8 mouse cellular contexts compared by ENCODE assay signal in genomic region chr10:75059396-75059795, GRCm38 (mm10). TPM values are rescaled to one million over a fixed set of nuclear protein-coding genes. Genes with fewer than 3 reads are reported as not detected.
A peak's percentile ranks its signal among the peaks of the same experiment; 100 is the strongest.
DNase-seq lines count a peak whose midpoint lies in the region; ATAC-seq and TF ChIP-seq lines count a peak whose summit lies in the region.

No protein-coding gene starts in this region.

- TF ChIP-seq CTCF in hindbrain, postnatal 0 days (IDR thresholded peaks at IDR 0.05; ENCODE audit: low read depth) = peak; percentile 82
- peak; percentile 84 for TF ChIP-seq CTCF in left cerebral cortex, adult 2 months (IDR thresholded peaks at IDR 0.05)

- no peak overlapping the region for H3K9ac ChIP-seq in hindbrain, postnatal 0 days (replicated peaks; ENCODE audit: low read length)

- H3K4me2 ChIP-seq in hindbrain, postnatal 0 days (ENCODE audit: low read depth, low read length) = peak overlapping the region; percentile 81

- H3K27me3 ChIP-seq in hindbrain, postnatal 0 days (ENCODE audit: insufficient read depth, low read length) = no peaks in the 10 kb centered on the region

- no peak overlapping the region for H3K27ac ChIP-seq in hindbrain, postnatal 0 days
- H3K27ac ChIP-seq in left cerebral cortex, adult 2 months = no peak overlapping the region

- H3K36me3 ChIP-seq in hindbrain, postnatal 0 days (ENCODE audit: insufficient read depth, low read length) = no peaks in the 10 kb centered on the region

- no peaks in the 10 kb centered on the region for H3K9me3 ChIP-seq in hindbrain, postnatal 0 days (ENCODE audit: low read length)

- peaks cover 43% of the 10 kb centered on the region for H3K4me1 ChIP-seq in hindbrain, postnatal 0 days (ENCODE audit: insufficient read depth, low read length)

- intact Hi-C loops in left cerebral cortex, adult 2 months (cut with DNase I) = loop anchor here (1.0 kb wide), 1 partner anchor 92 kb away; no protein-coding TSS in a partner anchor

- no peak overlapping the region for H3K4me3 ChIP-seq in hindbrain, postnatal 0 days (ENCODE audit: low read length)
- H3K4me3 ChIP-seq in left cerebral cortex, adult 2 months = peak overlapping the region; percentile 87

- ATAC-seq in hindbrain, postnatal 0 days = 0 out of 2 replicates have a peak, but pooled peaks have one; percentile 45
- ATAC-seq in megakaryocyte, adult 5-6 weeks (ENCODE audit: poor library complexity, severe bottlenecking) = peak; percentile 52

- WGBS in hindbrain, postnatal 0 days = 2% methylated on average over 11 of the region's 11 CpGs

- peak; percentile 75 for DNase-seq in T-cell, adult 2 months (ENCODE audit: low spot score)
- DNase-seq in cerebellum, postnatal 25 days = peak; percentile 82 to 85
- peak; percentile 52 to 64 for DNase-seq in gastrocnemius, adult 8-10 months (ENCODE audit: low spot score in 2 of 2)
- peak; percentile 89 for DNase-seq in hindbrain, postnatal 0 days (ENCODE audit: low spot score)
- peak; percentile 77 to 79 for DNase-seq in left cerebral cortex, adult 2 months (ENCODE audit: extremely low spot score in 1 of 2, low spot score in 2 of 2)
- DNase-seq in right cerebral cortex, postnatal 14 days = peak; percentile 68
- peak; percentile 73 for DNase-seq in yolk sac, embryonic 10.5 days (ENCODE audit: low spot score)

RNA-seq across cellular contexts. Expression of gene Bcr, which starts 1.0 kb away (rescaled TPM):
- 1 to 10 TPM; 3.5 to 5.5 (median 4.7) TPM for total RNA-seq in gastrocnemius, adult 8-10 months (2022)
- total RNA-seq in hindbrain, postnatal 0 days (2014; rRNA removed) = 54.4 and 61.4 TPM in 2 replicates
- 10.1 and 10.5 TPM in 2 replicates for polyA plus RNA-seq in hindbrain, postnatal 0 days (2015; fragmentation: Nextera tagmentation; extraction: Ambion mirVana)
- total RNA-seq in left cerebral cortex, adult 2 months (2021) = 100 to 1,000 TPM in 1 of 2 experiments, 10 to 100 TPM in 1; 99.6 to 113 TPM
- total RNA-seq in megakaryocyte, adult 5-6 weeks (2015) = 14.1 and 14.5 TPM in 2 replicates
- total RNA-seq in megakaryocyte, adult 5-6 weeks (2017) = 9.1 and 14.5 TPM in 2 replicates

RNA-seq across cellular contexts. Expression of gene Rab36, which starts 22.5 kb away (rescaled TPM):
- total RNA-seq in gastrocnemius, adult 8-10 months (2022) = 1 to 10 TPM in 1 of 4 experiments, under 1 TPM in 3; 0.10 to 1.0 (median 0.19) TPM
- total RNA-seq in hindbrain, postnatal 0 days (2014; rRNA removed) = 16.7 and 17.7 TPM in 2 replicates
- polyA plus RNA-seq in hindbrain, postnatal 0 days (2015; fragmentation: Nextera tagmentation; extraction: Ambion mirVana) = 25.3 TPM in 2 replicates
- total RNA-seq in left cerebral cortex, adult 2 months (2021) = 10 to 100 TPM; 31.6 to 35.7 TPM
- total RNA-seq in megakaryocyte, adult 5-6 weeks (2015) = 7.6 and 7.7 TPM in 2 replicates
- 2.0 and 2.9 TPM in 2 replicates for total RNA-seq in megakaryocyte, adult 5-6 weeks (2017)

RNA-seq across cellular contexts. Expression of gene Rsph14, which starts 27.0 kb away (rescaled TPM):
- not detected for total RNA-seq in gastrocnemius, adult 8-10 months (2022)
- total RNA-seq in hindbrain, postnatal 0 days (2014; rRNA removed) = 1.7 TPM in 1 of 2 replicates, not detected in the other
- 0.43 and 0.46 TPM in 2 replicates for polyA plus RNA-seq in hindbrain, postnatal 0 days (2015; fragmentation: Nextera tagmentation; extraction: Ambion mirVana)
- total RNA-seq in left cerebral cortex, adult 2 months (2021) = not detected
- not detected in 2 replicates for total RNA-seq in megakaryocyte, adult 5-6 weeks (2015)
- not detected in 2 replicates for total RNA-seq in megakaryocyte, adult 5-6 weeks (2017)
